Mouse (Mus musculus) liver, postnatal 0 days (tissue): ENCODE measurements around the gene Disp2.

Experiments
- CTCF ChIP-seq: sonication (generic); IDR thresholded peaks from 2 replicates; pipeline ENCODE4 v1.5.1; 2016; ENCODE audit warnings: antibody characterized with exemption, low read depth
- EP300 ChIP-seq: IDR thresholded peaks from 2 replicates; pipeline ENCODE4 v1.6.1; 2016; ENCODE audit warnings: antibody characterized with exemption, low read depth, mild to moderate bottlenecking

- no peak for TF ChIP-seq EP300
- no peak for TF ChIP-seq CTCF
Observed at GRCm38 (mm10) chr2:118745915-118746901, 33.3 kb upstream of the Disp2 start.
